Mouse (Mus musculus): ENCODE results near the gene Tmem253. TPM values are rescaled to one million over a fixed set of nuclear protein-coding genes. Genes with fewer than 3 reads are reported as not detected.

Gene Tmem253
- polyA plus RNA-seq, 1 experiment = 1.3 TPM

- Histone ChIP-seq H3K4me1 (ENCODE audit: control insufficient read depth, insufficient read depth, low read length) (peaks cover 6% of the 10 kb centered on the region), H3K27ac (ENCODE audit: insufficient read depth, low read length) (peak overlapping the region; percentile 95), H3K4me3 (ENCODE audit: low read depth, low read length) (no peak overlapping the region), H3K9me3 (replicated peaks; ENCODE audit: control insufficient read depth, insufficient read depth, low read length, poor library complexity, severe bottlenecking) (no peaks in the 10 kb centered on the region), H3K27me3 (ENCODE audit: control insufficient read depth, insufficient read depth, low read length, poor library complexity, severe bottlenecking) (no peaks in the 10 kb centered on the region), H3K9ac (ENCODE audit: low read depth, poor library complexity, severe bottlenecking) (peak overlapping the region; percentile 98), H3K36me3 (ENCODE audit: control insufficient read depth, insufficient read depth, low read length, poor library complexity, severe bottlenecking) (no peaks in the 10 kb centered on the region)
- TF ChIP-seq CTCF (IDR thresholded peaks at IDR 0.05; ENCODE audit: low read depth, low read length) = no peak
- no peak for TF ChIP-seq EP300 (IDR thresholded peaks at IDR 0.05; ENCODE audit: insufficient read depth, low read depth, low read length)
- TF ChIP-seq POLR2A (IDR thresholded peaks at IDR 0.05; ENCODE audit: insufficient read depth, low read length) = no peak
Measured at GRCm38 (mm10) chr14:52013021-52013610, 2.3 kb upstream of the Tmem253 start.

GRCm38 (mm10) chr14:52013771-52014219 lies 1.7 kb upstream of the Tmem253 start:
- Histone ChIP-seq H3K9ac (ENCODE audit: low read depth, poor library complexity, severe bottlenecking) (peak overlapping the region; percentile 98), H3K4me3 (ENCODE audit: low read depth, low read length) (peak overlapping the region; percentile 97), H3K27ac (ENCODE audit: insufficient read depth, low read length) (peak overlapping the region; percentile 95), H3K4me1 (ENCODE audit: control insufficient read depth, insufficient read depth, low read length) (peaks cover 10% of the 10 kb centered on the region), H3K9me3 (replicated peaks; ENCODE audit: control insufficient read depth, insufficient read depth, low read length, poor library complexity, severe bottlenecking) (no peaks in the 10 kb centered on the region), H3K27me3 (ENCODE audit: control insufficient read depth, insufficient read depth, low read length, poor library complexity, severe bottlenecking) (no peaks in the 10 kb centered on the region), H3K36me3 (ENCODE audit: control insufficient read depth, insufficient read depth, low read length, poor library complexity, severe bottlenecking) (no peaks in the 10 kb centered on the region)
- TF ChIP-seq EP300 (IDR thresholded peaks at IDR 0.05; ENCODE audit: insufficient read depth, low read depth, low read length) = no peak
- no peak for TF ChIP-seq POLR2A (IDR thresholded peaks at IDR 0.05; ENCODE audit: insufficient read depth, low read length)
- TF ChIP-seq CTCF (IDR thresholded peaks at IDR 0.05; ENCODE audit: low read depth, low read length) = no peak

- Histone ChIP-seq H3K9ac (ENCODE audit: low read depth, poor library complexity, severe bottlenecking) (peak overlapping the region; percentile 98), H3K27ac (ENCODE audit: insufficient read depth, low read length) (no peak overlapping the region), H3K4me3 (ENCODE audit: low read depth, low read length) (no peak overlapping the region; the same call in 1 of the 2 replicates), H3K36me3 (ENCODE audit: control insufficient read depth, insufficient read depth, low read length, poor library complexity, severe bottlenecking) (no peaks in the 10 kb centered on the region), H3K27me3 (ENCODE audit: control insufficient read depth, insufficient read depth, low read length, poor library complexity, severe bottlenecking) (no peaks in the 10 kb centered on the region), H3K9me3 (replicated peaks; ENCODE audit: control insufficient read depth, insufficient read depth, low read length, poor library complexity, severe bottlenecking) (no peaks in the 10 kb centered on the region), H3K4me1 (ENCODE audit: control insufficient read depth, insufficient read depth, low read length) (peaks cover 10% of the 10 kb centered on the region)
- TF ChIP-seq CTCF (IDR thresholded peaks at IDR 0.05; ENCODE audit: low read depth, low read length) (no peak), POLR2A (IDR thresholded peaks at IDR 0.05; ENCODE audit: insufficient read depth, low read length) (no peak), EP300 (IDR thresholded peaks at IDR 0.05; ENCODE audit: insufficient read depth, low read depth, low read length) (no peak)
Measured at GRCm38 (mm10) chr14:52014271-52014760, 1.1 kb upstream of the Tmem253 start.

- TF ChIP-seq POLR2A (IDR thresholded peaks at IDR 0.05; ENCODE audit: insufficient read depth, low read length) = peak; percentile 46
- TF ChIP-seq EP300 (IDR thresholded peaks at IDR 0.05; ENCODE audit: insufficient read depth, low read depth, low read length) = 0 out of 2 replicates have a peak, but pooled peaks have one; percentile 59
- no peak for TF ChIP-seq CTCF (IDR thresholded peaks at IDR 0.05; ENCODE audit: low read depth, low read length)
- no peaks in the 10 kb centered on the region for H3K36me3 ChIP-seq (ENCODE audit: control insufficient read depth, insufficient read depth, low read length, poor library complexity, severe bottlenecking)
- peaks cover 9% of the 10 kb centered on the region for H3K4me1 ChIP-seq (ENCODE audit: control insufficient read depth, insufficient read depth, low read length)
- peak overlapping the region; percentile 98 for H3K9ac ChIP-seq (ENCODE audit: low read depth, poor library complexity, severe bottlenecking)
- peak overlapping the region; percentile 97 for H3K4me3 ChIP-seq (ENCODE audit: low read depth, low read length)
- no peaks in the 10 kb centered on the region for H3K9me3 ChIP-seq (replicated peaks; ENCODE audit: control insufficient read depth, insufficient read depth, low read length, poor library complexity, severe bottlenecking)
- H3K27me3 ChIP-seq (ENCODE audit: control insufficient read depth, insufficient read depth, low read length, poor library complexity, severe bottlenecking) = no peaks in the 10 kb centered on the region
- H3K27ac ChIP-seq (ENCODE audit: insufficient read depth, low read length) = peak overlapping the region; percentile 98
Measured at GRCm38 (mm10) chr14:52014761-52015311, 622 bp upstream of the Tmem253 start.

GRCm38 (mm10) chr14:52016625-52017405 lies 1.4 kb downstream of the Tmem253 start:
- Histone ChIP-seq H3K36me3 (ENCODE audit: control insufficient read depth, insufficient read depth, low read length, poor library complexity, severe bottlenecking) (no peaks in the 10 kb centered on the region), H3K9ac (ENCODE audit: low read depth, poor library complexity, severe bottlenecking) (peak overlapping the region; percentile 98), H3K27ac (ENCODE audit: insufficient read depth, low read length) (peak overlapping the region; percentile 98), H3K4me3 (ENCODE audit: low read depth, low read length) (0 out of 2 replicates have a peak overlapping the region, but pooled peaks have one; percentile 28), H3K27me3 (ENCODE audit: control insufficient read depth, insufficient read depth, low read length, poor library complexity, severe bottlenecking) (no peaks in the 10 kb centered on the region), H3K9me3 (replicated peaks; ENCODE audit: control insufficient read depth, insufficient read depth, low read length, poor library complexity, severe bottlenecking) (no peaks in the 10 kb centered on the region), H3K4me1 (ENCODE audit: control insufficient read depth, insufficient read depth, low read length) (peaks cover 8% of the 10 kb centered on the region)
- TF ChIP-seq EP300 (IDR thresholded peaks at IDR 0.05; ENCODE audit: insufficient read depth, low read depth, low read length) = no peak
- TF ChIP-seq CTCF (IDR thresholded peaks at IDR 0.05; ENCODE audit: low read depth, low read length) = no peak
- TF ChIP-seq POLR2A (IDR thresholded peaks at IDR 0.05; ENCODE audit: insufficient read depth, low read length) = no peak
